Mouse (Mus musculus) testis, adult 2 months (tissue): ENCODE measurements at regions not wholly inside any gene's neighbourhood (a gene's known extent, or its start where the extent isn't known, plus 50 kb on each side); places are given as distances from the start of the nearest gene placed in this dataset.

Source experiments
- CTCF ChIP-seq: fragments of 200-500 bp; IDR thresholded peaks from 2 replicates; pipeline ENCODE4 v1.5.1; 2012; ENCODE audit warnings: low read depth, mild to moderate bottlenecking, inconsistent platforms, low read length, moderate library complexity; ENCODE audit not compliant: control insufficient read depth, insufficient read depth, insufficient replicate concordance
- POLR2A ChIP-seq: fragments of 200-500 bp; IDR thresholded peaks from 2 replicates; pipeline ENCODE4 v1.6.1; 2012; ENCODE audit warnings: low read depth, mild to moderate bottlenecking, inconsistent platforms, low read length, moderate library complexity; ENCODE audit not compliant: control insufficient read depth

GRCm38 (mm10) chr2:30727948-30728347 is 75.5 kb downstream of the 1700001O22Rik start:
- TF ChIP-seq POLR2A (no peak), CTCF (no peak)
